In the genomic region with DNA sequence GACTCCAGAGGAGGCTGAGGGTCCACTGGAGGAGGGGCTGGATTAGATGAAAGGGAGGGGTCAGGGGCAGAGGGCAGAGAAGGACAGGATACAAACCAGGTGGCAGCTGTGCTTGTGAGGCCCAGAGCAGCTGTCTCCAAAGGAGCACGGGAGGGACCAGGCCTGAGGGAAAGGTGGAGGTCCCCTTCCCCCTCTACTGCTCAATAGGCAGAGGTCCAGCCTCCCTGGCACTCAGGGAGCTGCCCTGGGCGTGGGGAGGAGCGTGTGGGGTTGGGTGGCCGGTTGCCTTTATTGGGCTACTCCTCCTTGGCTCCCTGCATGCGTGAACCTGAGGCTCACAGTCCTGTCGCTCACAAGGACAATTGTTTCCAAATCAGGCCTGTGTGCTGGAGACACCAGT, we compare ENCODE assay signal across 25 mouse cellular contexts. TPM values are rescaled to one million over a fixed set of nuclear protein-coding genes. Genes with fewer than 3 reads are reported as not detected.
DNase-seq lines count a peak whose midpoint lies in the region; ATAC-seq and TF ChIP-seq lines count a peak whose summit lies in the region.
"Had no signal": no experiment of that assay in that cellular context is flagged by ENCODE, and none has a peak within 500 bp of the region (broad histone marks: within the 10 kb centered on the region; RNA-seq: fewer than 3 reads in every experiment).

No protein-coding gene starts in this region.

- H3K9ac ChIP-seq in liver, postnatal 0 days (replicated peaks): no peak overlapping the region
- H3K9ac ChIP-seq in liver, embryonic 12.5 days: 0 out of 2 replicates have a peak overlapping the region, but pooled peaks have one; percentile 8
- H3K9ac ChIP-seq: forebrain, postnatal 0 days; heart, embryonic 12.5 days; hindbrain, embryonic 15.5 days; limb, embryonic 12.5 days; midbrain, embryonic 13.5 days had no signal

- no peak for ATAC-seq in liver, postnatal 0 days
- 0 out of 2 replicates have a peak, but pooled peaks have one; percentile 6 for ATAC-seq in liver, embryonic 12.5 days
- ATAC-seq in erythroblast, adult 5-6 weeks (replicated peaks; ENCODE audit: low FRiP score, poor library complexity, severe bottlenecking): no peak
- ATAC-seq: CD4-positive, CD25-positive, alpha-beta regulatory T cell, adult 4 months; forebrain, postnatal 0 days; midbrain, embryonic 13.5 days had no signal

- no peak for TF ChIP-seq CTCF in liver, postnatal 0 days (IDR thresholded peaks at IDR 0.05; ENCODE audit: low read depth)

- no peak for TF ChIP-seq EP300 in liver, postnatal 0 days (IDR thresholded peaks at IDR 0.05; ENCODE audit: low read depth)

- H3K4me2 ChIP-seq in liver, postnatal 0 days (ENCODE audit: low read depth, low read length): no peak overlapping the region
- H3K4me2 ChIP-seq in liver, embryonic 12.5 days: no peak overlapping the region
- H3K4me2 ChIP-seq: heart, embryonic 12.5 days; hindbrain, embryonic 15.5 days; limb, embryonic 12.5 days; midbrain, embryonic 13.5 days had no signal

- DNase-seq in heart, embryonic 10.5 days (ENCODE audit: low spot score): no peak
- no peak for DNase-seq in heart, postnatal 36 days
- peak; percentile 20 for DNase-seq in liver
- no peak for DNase-seq in liver, postnatal 0 days
- DNase-seq in layer of hippocampus, postnatal 10 days (ENCODE audit: low spot score in 2 of 2): no peak
- DNase-seq: adrenal gland, postnatal 10 days; cerebellum, adult 8-10 months; cerebellum, postnatal 36 days; embryo, embryonic 11 days; forebrain, postnatal 0 days; gastrocnemius, postnatal 36 days; kidney, adult 2 months; kidney, postnatal 10 days; layer of hippocampus, postnatal 36 days; lung, adult 18-20 months; lung, postnatal 10 days; thymus, adult 18-20 months; thymus, postnatal 36 days had no signal

- H3K4me1 ChIP-seq in heart, embryonic 10.5 days: peaks cover 28% of the 10 kb centered on the region
- H3K4me1 ChIP-seq in liver, postnatal 0 days (ENCODE audit: insufficient read depth): no peaks in the 10 kb centered on the region; the same call in 1 of the 2 replicates
- peaks cover 90% of the 10 kb centered on the region for H3K4me1 ChIP-seq in liver, embryonic 12.5 days
- H3K4me1 ChIP-seq: hindbrain, embryonic 15.5 days had no signal

- peak overlapping the region; percentile 73 for H3K27ac ChIP-seq in heart, embryonic 10.5 days
- H3K27ac ChIP-seq in liver, postnatal 0 days (ENCODE audit: low read depth): no peak overlapping the region
- H3K27ac ChIP-seq in liver, embryonic 12.5 days: peak overlapping the region; percentile 77
- H3K27ac ChIP-seq: hindbrain, embryonic 15.5 days; limb, embryonic 12.5 days; midbrain, embryonic 13.5 days had no signal

- no peak overlapping the region for H3K4me3 ChIP-seq in heart, embryonic 10.5 days
- H3K4me3 ChIP-seq in liver, postnatal 0 days (ENCODE audit: low read depth, low read length): no peak overlapping the region
- no peak overlapping the region for H3K4me3 ChIP-seq in liver, embryonic 12.5 days
- H3K4me3 ChIP-seq: heart, embryonic 12.5 days; hindbrain, embryonic 15.5 days; limb, embryonic 12.5 days; midbrain, embryonic 13.5 days had no signal

- H3K27me3 ChIP-seq in heart, embryonic 10.5 days (ENCODE audit: insufficient read depth, poor library complexity, severe bottlenecking): no peaks in the 10 kb centered on the region
- no peaks in the 10 kb centered on the region for H3K27me3 ChIP-seq in liver, postnatal 0 days (ENCODE audit: insufficient read depth, low read length)
- H3K27me3 ChIP-seq in liver, embryonic 12.5 days (replicated peaks): no peaks in the 10 kb centered on the region
- H3K27me3 ChIP-seq: heart, embryonic 12.5 days; hindbrain, embryonic 15.5 days; limb, embryonic 12.5 days; midbrain, embryonic 13.5 days had no signal

- intact Hi-C loops in heart, postnatal 36 days (cut with DNase I): no loop called here

- H3K9me3 ChIP-seq in heart, embryonic 10.5 days: no peaks in the 10 kb centered on the region
- H3K9me3 ChIP-seq in liver, postnatal 0 days (ENCODE audit: low read length): no peaks in the 10 kb centered on the region
- no peaks in the 10 kb centered on the region for H3K9me3 ChIP-seq in liver, embryonic 12.5 days (replicated peaks)
- H3K9me3 ChIP-seq: heart, embryonic 12.5 days; hindbrain, embryonic 15.5 days; limb, embryonic 12.5 days; midbrain, embryonic 13.5 days had no signal

- WGBS in heart, embryonic 10.5 days: 54% methylated on average over 6 of the region's 6 CpGs
- WGBS in liver, postnatal 0 days (ENCODE audit: insufficient replicate concordance): 73% methylated on average over 6 of the region's 6 CpGs
- 54% methylated on average over 6 of the region's 6 CpGs for WGBS in liver, embryonic 12.5 days (ENCODE audit: insufficient replicate concordance)

- no peaks in the 10 kb centered on the region for H3K36me3 ChIP-seq in heart, embryonic 10.5 days
- H3K36me3 ChIP-seq in liver, postnatal 0 days (replicated peaks; ENCODE audit: insufficient read depth, low read length): no peaks in the 10 kb centered on the region
- no peaks in the 10 kb centered on the region for H3K36me3 ChIP-seq in liver, embryonic 12.5 days
- H3K36me3 ChIP-seq: heart, embryonic 12.5 days; hindbrain, embryonic 15.5 days; limb, embryonic 12.5 days; midbrain, embryonic 13.5 days had no signal

RNA-seq across cellular contexts. Expression of a gene that starts 45.8 kb away (rescaled TPM):
- 20.8 and 21.4 TPM in 2 replicates for polyA plus RNA-seq in heart, embryonic 10.5 days (2016; fragmentation: Nextera tagmentation; extraction: Ambion mirVana)
- total RNA-seq in heart, postnatal 36 days (2021): 1 to 10 TPM; 3.9 to 4.0 TPM
- polyA plus RNA-seq in liver, postnatal 0 days (2015; fragmentation: Nextera tagmentation; extraction: Ambion mirVana): 1.7 and 1.9 TPM in 2 replicates
- polyA plus RNA-seq in liver, embryonic 12.5 days (2016; fragmentation: Nextera tagmentation; extraction: Ambion mirVana): 9.3 and 9.8 TPM in 2 replicates
- total RNA-seq in layer of hippocampus, postnatal 10 days (2021): 10 to 100 TPM; 65.4 to 66.8 TPM
- 2.7 and 6.1 TPM in 2 replicates for total RNA-seq in erythroblast, adult 5-6 weeks (2015; ENCODE audit: low replicate concordance)
- 1.8 and 4.3 TPM in 2 replicates for total RNA-seq in erythroblast, adult 5-6 weeks (2017; ENCODE audit: low replicate concordance)

RNA-seq across cellular contexts. Expression of a gene that starts 57.0 kb away (rescaled TPM):
- polyA plus RNA-seq in heart, embryonic 10.5 days (2016; fragmentation: Nextera tagmentation; extraction: Ambion mirVana): 64.8 and 68.6 TPM in 2 replicates
- total RNA-seq in heart, postnatal 36 days (2021): 10 to 100 TPM; 11.0 to 12.2 TPM
- 31.2 and 32.9 TPM in 2 replicates for polyA plus RNA-seq in liver, postnatal 0 days (2015; fragmentation: Nextera tagmentation; extraction: Ambion mirVana)
- polyA plus RNA-seq in liver, embryonic 12.5 days (2016; fragmentation: Nextera tagmentation; extraction: Ambion mirVana): 44.0 and 45.7 TPM in 2 replicates
- 10 to 100 TPM; 31.2 to 34.2 TPM for total RNA-seq in layer of hippocampus, postnatal 10 days (2021)
- total RNA-seq in erythroblast, adult 5-6 weeks (2015; ENCODE audit: low replicate concordance): 9.2 and 18.8 TPM in 2 replicates
- 2.4 and 4.3 TPM in 2 replicates for total RNA-seq in erythroblast, adult 5-6 weeks (2017; ENCODE audit: low replicate concordance)

Comparison
In these comparisons a context has a peak if more than half of its experiments do, and no peak if none do; other contexts are left out.
1. RNA of a gene that starts 45.8 kb away (total RNA-seq): 65.4 to 66.8 TPM in layer of hippocampus, postnatal 10 days; 1.8 to 6.1 TPM in erythroblast, adult 5-6 weeks and 3.9 to 4.0 TPM in heart, postnatal 36 days; every median in the first group is over 4 times any median in the second.